Mouse (Mus musculus): ENCODE measurements at regions not wholly inside any gene's neighbourhood (a gene's known extent, or its start where the extent isn't known, plus 50 kb on each side); places are given as distances from the start of the nearest gene placed in this dataset.

GRCm38 (mm10) chr2:161341368-161341891 is 232.6 kb upstream of the Chd6 start:
- WGBS = 6% methylated on average over 11 of the region's 11 CpGs
- Histone ChIP-seq H3K27me3 (replicated peaks; ENCODE audit: control insufficient read depth, insufficient read depth, low read length) (no peaks in the 10 kb centered on the region), H3K4me3 (ENCODE audit: insufficient read depth, low read depth, low read length) (no peak overlapping the region), H3K27ac (ENCODE audit: insufficient read depth, low read depth, low read length) (no peak overlapping the region), H3K36me3 (ENCODE audit: control insufficient read depth, insufficient read depth, low read length) (no peaks in the 10 kb centered on the region), H3K4me1 (ENCODE audit: control insufficient read depth, insufficient read depth, low read length) (no peaks in the 10 kb centered on the region)
- DNase-seq = peak; percentile 32
- no peak for TF ChIP-seq CTCF (conservative IDR thresholded peaks at IDR 0.05; ENCODE audit: insufficient read depth, insufficient read length, low read depth, low read length)
- TF ChIP-seq POLR2A (IDR thresholded peaks at IDR 0.05; ENCODE audit: low read depth, low read length) = no peak

GRCm38 (mm10) chr2:161340291-161340690 is 231.4 kb upstream of the Chd6 start:
- no peak for DNase-seq
- Histone ChIP-seq H3K4me3 (ENCODE audit: insufficient read depth, low read depth, low read length) (no peak overlapping the region), H3K27ac (ENCODE audit: insufficient read depth, low read depth, low read length) (no peak overlapping the region), H3K4me1 (ENCODE audit: control insufficient read depth, insufficient read depth, low read length) (no peaks in the 10 kb centered on the region), H3K27me3 (replicated peaks; ENCODE audit: control insufficient read depth, insufficient read depth, low read length) (no peaks in the 10 kb centered on the region), H3K36me3 (ENCODE audit: control insufficient read depth, insufficient read depth, low read length) (no peaks in the 10 kb centered on the region)
- WGBS = 87% methylated on average over 9 of the region's 9 CpGs
- TF ChIP-seq CTCF (conservative IDR thresholded peaks at IDR 0.05; ENCODE audit: insufficient read depth, insufficient read length, low read depth, low read length) = no peak
- no peak for TF ChIP-seq POLR2A (IDR thresholded peaks at IDR 0.05; ENCODE audit: low read depth, low read length)

GRCm38 (mm10) chr2:161339327-161340001 is 230.6 kb upstream of the Chd6 start:
- Histone ChIP-seq H3K27me3 (replicated peaks; ENCODE audit: control insufficient read depth, insufficient read depth, low read length) (no peaks in the 10 kb centered on the region), H3K27ac (ENCODE audit: insufficient read depth, low read depth, low read length) (no peak overlapping the region), H3K4me1 (ENCODE audit: control insufficient read depth, insufficient read depth, low read length) (no peaks in the 10 kb centered on the region), H3K4me3 (ENCODE audit: insufficient read depth, low read depth, low read length) (no peak overlapping the region), H3K36me3 (ENCODE audit: control insufficient read depth, insufficient read depth, low read length) (no peaks in the 10 kb centered on the region)
- DNase-seq = no peak
- 27% methylated on average over 14 of the region's 14 CpGs for WGBS
- no peak for TF ChIP-seq POLR2A (IDR thresholded peaks at IDR 0.05; ENCODE audit: low read depth, low read length)
- TF ChIP-seq CTCF (conservative IDR thresholded peaks at IDR 0.05; ENCODE audit: insufficient read depth, insufficient read length, low read depth, low read length) = no peak

- DNase-seq = peak; percentile 10
- Histone ChIP-seq H3K4me1 (ENCODE audit: control insufficient read depth, insufficient read depth, low read length) (no peaks in the 10 kb centered on the region), H3K4me3 (ENCODE audit: insufficient read depth, low read depth, low read length) (no peak overlapping the region), H3K27me3 (replicated peaks; ENCODE audit: control insufficient read depth, insufficient read depth, low read length) (no peaks in the 10 kb centered on the region), H3K36me3 (ENCODE audit: control insufficient read depth, insufficient read depth, low read length) (no peaks in the 10 kb centered on the region), H3K27ac (ENCODE audit: insufficient read depth, low read depth, low read length) (no peak overlapping the region)
- TF ChIP-seq CTCF (conservative IDR thresholded peaks at IDR 0.05; ENCODE audit: insufficient read depth, insufficient read length, low read depth, low read length) = no peak
- no peak for TF ChIP-seq POLR2A (IDR thresholded peaks at IDR 0.05; ENCODE audit: low read depth, low read length)
- 23% methylated on average over 3 of the region's 3 CpGs for WGBS
Measured at GRCm38 (mm10) chr2:161338953-161339326, 230.1 kb upstream of the Chd6 start.

GRCm38 (mm10) chr2:161332653-161333052 is 223.8 kb upstream of the Chd6 start:
- no peaks in the 10 kb centered on the region for H3K4me1 ChIP-seq (ENCODE audit: control insufficient read depth, insufficient read depth, low read length)
- H3K36me3 ChIP-seq (ENCODE audit: control insufficient read depth, insufficient read depth, low read length) = no peaks in the 10 kb centered on the region
- TF ChIP-seq CTCF (conservative IDR thresholded peaks at IDR 0.05; ENCODE audit: insufficient read depth, insufficient read length, low read depth, low read length) (no peak), POLR2A (IDR thresholded peaks at IDR 0.05; ENCODE audit: low read depth, low read length) (no peak)
- no peak overlapping the region for H3K4me3 ChIP-seq (ENCODE audit: insufficient read depth, low read depth, low read length)
- no peaks in the 10 kb centered on the region for H3K27me3 ChIP-seq (replicated peaks; ENCODE audit: control insufficient read depth, insufficient read depth, low read length)
- no peak overlapping the region for H3K27ac ChIP-seq (ENCODE audit: insufficient read depth, low read depth, low read length)
- DNase-seq = peak; percentile 60
- WGBS = 33% methylated on average over 2 of the region's 2 CpGs

GRCm38 (mm10) chr2:161331850-161332365 is 223.0 kb upstream of the Chd6 start:
- no peak for TF ChIP-seq POLR2A (IDR thresholded peaks at IDR 0.05; ENCODE audit: low read depth, low read length)
- no peak for TF ChIP-seq CTCF (conservative IDR thresholded peaks at IDR 0.05; ENCODE audit: insufficient read depth, insufficient read length, low read depth, low read length)
- no peak for DNase-seq
- 85% methylated on average over 10 of the region's 10 CpGs for whole genome bisulfite sequencing
- no peak overlapping the region for H3K27ac ChIP-seq (ENCODE audit: insufficient read depth, low read depth, low read length)
- no peaks in the 10 kb centered on the region for H3K27me3 ChIP-seq (replicated peaks; ENCODE audit: control insufficient read depth, insufficient read depth, low read length)
- H3K36me3 ChIP-seq (ENCODE audit: control insufficient read depth, insufficient read depth, low read length) = no peaks in the 10 kb centered on the region
- no peak overlapping the region for H3K4me3 ChIP-seq (ENCODE audit: insufficient read depth, low read depth, low read length)
- H3K4me1 ChIP-seq (ENCODE audit: control insufficient read depth, insufficient read depth, low read length) = no peaks in the 10 kb centered on the region

- 50% methylated on average over 3 of the region's 3 CpGs for WGBS
- Histone ChIP-seq H3K36me3 (ENCODE audit: control insufficient read depth, insufficient read depth, low read length) (no peaks in the 10 kb centered on the region), H3K27me3 (replicated peaks; ENCODE audit: control insufficient read depth, insufficient read depth, low read length) (no peaks in the 10 kb centered on the region), H3K4me3 (ENCODE audit: insufficient read depth, low read depth, low read length) (no peak overlapping the region), H3K27ac (ENCODE audit: insufficient read depth, low read depth, low read length) (no peak overlapping the region), H3K4me1 (ENCODE audit: control insufficient read depth, insufficient read depth, low read length) (no peaks in the 10 kb centered on the region)
- TF ChIP-seq POLR2A (IDR thresholded peaks at IDR 0.05; ENCODE audit: low read depth, low read length) = no peak
- no peak for TF ChIP-seq CTCF (conservative IDR thresholded peaks at IDR 0.05; ENCODE audit: insufficient read depth, insufficient read length, low read depth, low read length)
- DNase-seq = no peak
Measured at GRCm38 (mm10) chr2:161302796-161303195, 193.9 kb upstream of the Chd6 start.

Measured in kidney, adult 2 months (tissue).